Mouse (Mus musculus): ENCODE data around the gene Slc26a1.

- TF ChIP-seq CTCF (IDR thresholded peaks at IDR 0.05; ENCODE audit: borderline replicate concordance, control insufficient read depth, extremely low read depth, insufficient read depth, low read length, poor library complexity), result no peak
- TF ChIP-seq POLR2A (IDR thresholded peaks at IDR 0.05; ENCODE audit: control insufficient read depth, extremely low read depth, insufficient read depth, low read length, poor library complexity), result no peak
Observed at GRCm38 (mm10) chr5:108667370-108667769, 8.0 kb downstream of the Slc26a1 start.
